Mouse (Mus musculus) liver, embryonic 14.5 days (tissue): Measurements from ENCODE around the gene Cmtr1.

ENCODE experiments used
- CTCF ChIP-seq: IDR thresholded peaks from 2 replicates; pipeline ENCODE4 v1.5.1; 2016; ENCODE audit warnings: antibody characterized with exemption, low read depth, control low read depth
- EP300 ChIP-seq: IDR thresholded peaks from 2 replicates; pipeline ENCODE4 v1.6.1; 2016; ENCODE audit warnings: antibody characterized with exemption, low read depth

- no peak for TF ChIP-seq CTCF
- no peak for TF ChIP-seq EP300
Measured at GRCm38 (mm10) chr17:29669030-29669429, 8.6 kb downstream of the Cmtr1 start.
